Mouse (Mus musculus) lung, embryonic 14.5 days (tissue): ENCODE results near the gene Zgrf1. TPM values are rescaled to one million over a fixed set of nuclear protein-coding genes. Genes with fewer than 3 reads are reported as not detected.
A peak's percentile ranks its signal among the peaks of the same experiment; 100 is the strongest.

ENCODE experiments used
- ATAC-seq: fragments of 200-750 bp; cut with Nextera tagmentation; 2 replicates; pipeline ENCODE4 v1.8.0; 2017; ENCODE audit warnings: mild to moderate bottlenecking, moderate TSS enrichment, moderate library complexity; ENCODE audit not compliant: insufficient read depth
- DNase-seq: peaks from one replicate; pipeline ENCODE4 v3.0.0-alpha.2; 2015
- H3K27ac ChIP-seq: fragments of 300-500 bp; sonication (generic); 2 replicates; pipeline ENCODE4 v1.5.1; 2014; ENCODE audit warnings: low read depth, mild to moderate bottlenecking, moderate library complexity
- H3K27me3 ChIP-seq: fragments of 300-500 bp; sonication (generic); 2 replicates; pipeline ENCODE4 v1.6.1; 2014; ENCODE audit warnings: low read length, control low read depth; ENCODE audit not compliant: insufficient read depth
- H3K36me3 ChIP-seq: fragments of 300-500 bp; sonication (generic); 2 replicates; pipeline ENCODE4 v1.6.1; 2014; ENCODE audit warnings: control low read depth; ENCODE audit not compliant: insufficient read depth
- H3K4me1 ChIP-seq: fragments of 300-500 bp; sonication (generic); 2 replicates; pipeline ENCODE4 v1.6.1; 2014; ENCODE audit warnings: antibody characterized with exemption, control low read depth; ENCODE audit not compliant: insufficient read depth
- H3K4me2 ChIP-seq: fragments of 300-500 bp; sonication (generic); 2 replicates; pipeline ENCODE4 v1.6.1; 2014; ENCODE audit warnings: mild to moderate bottlenecking
- H3K4me3 ChIP-seq: fragments of 300-500 bp; sonication (generic); 2 replicates; pipeline ENCODE4 v1.5.1; 2014; ENCODE audit warnings: low read depth, low read length
- H3K9ac ChIP-seq: fragments of 300-500 bp; sonication (generic); 2 replicates; pipeline ENCODE4 v1.6.1; 2014
- H3K9me3 ChIP-seq: fragments of 300-500 bp; sonication (generic); 2 replicates; pipeline ENCODE4 v1.6.1; 2016; ENCODE audit warnings: low read depth, low read length, control low read depth
- CTCF ChIP-seq: IDR thresholded peaks from 2 replicates; pipeline ENCODE4 v1.5.1; 2016; ENCODE audit warnings: antibody characterized with exemption, low read depth
- WGBS: fragments of 180-500 bp; shearing (Covaris S2); extraction: QIAGEN DNeasy Blood & Tissue Kit; methylation state at CpG from one replicate; pipeline ENCODE4 v1.1.7; 2014; 5-methylcytosine and 5-hydroxymethylcytosine counted together
- polyA plus RNA-seq: library from polyadenylated mRNA; unstranded; fragments of >200 nt; fragmentation: Nextera tagmentation; extraction: Ambion mirVana; gene quantifications from 2 replicates; pipeline ENCODE4 v1.2.1, GENCODE M21; 2014

The Zgrf1 gene
- polyA plus RNA-seq, 1 experiment from 2014 or later = 14.0 TPM

- H3K9me3 ChIP-seq = no peaks in the 10 kb centered on the region
- no peak overlapping the region for H3K27ac ChIP-seq
- ATAC-seq = no peak
- H3K4me1 ChIP-seq = peaks cover 3% of the 10 kb centered on the region; the same call in 1 of the 2 replicates
- 6% methylated on average over 3 of the region's 3 CpGs for WGBS
- no peak overlapping the region for H3K4me3 ChIP-seq
- no peak overlapping the region for H3K9ac ChIP-seq
- no peak overlapping the region for H3K4me2 ChIP-seq
- peaks cover 62% of the 10 kb centered on the region for H3K27me3 ChIP-seq
- H3K36me3 ChIP-seq = no peaks in the 10 kb centered on the region
- DNase-seq = no peak
- no peak for TF ChIP-seq CTCF
Measured at GRCm38 (mm10) chr3:127626524-127626923, 73.2 kb downstream of the Zgrf1 start.

DNA sequence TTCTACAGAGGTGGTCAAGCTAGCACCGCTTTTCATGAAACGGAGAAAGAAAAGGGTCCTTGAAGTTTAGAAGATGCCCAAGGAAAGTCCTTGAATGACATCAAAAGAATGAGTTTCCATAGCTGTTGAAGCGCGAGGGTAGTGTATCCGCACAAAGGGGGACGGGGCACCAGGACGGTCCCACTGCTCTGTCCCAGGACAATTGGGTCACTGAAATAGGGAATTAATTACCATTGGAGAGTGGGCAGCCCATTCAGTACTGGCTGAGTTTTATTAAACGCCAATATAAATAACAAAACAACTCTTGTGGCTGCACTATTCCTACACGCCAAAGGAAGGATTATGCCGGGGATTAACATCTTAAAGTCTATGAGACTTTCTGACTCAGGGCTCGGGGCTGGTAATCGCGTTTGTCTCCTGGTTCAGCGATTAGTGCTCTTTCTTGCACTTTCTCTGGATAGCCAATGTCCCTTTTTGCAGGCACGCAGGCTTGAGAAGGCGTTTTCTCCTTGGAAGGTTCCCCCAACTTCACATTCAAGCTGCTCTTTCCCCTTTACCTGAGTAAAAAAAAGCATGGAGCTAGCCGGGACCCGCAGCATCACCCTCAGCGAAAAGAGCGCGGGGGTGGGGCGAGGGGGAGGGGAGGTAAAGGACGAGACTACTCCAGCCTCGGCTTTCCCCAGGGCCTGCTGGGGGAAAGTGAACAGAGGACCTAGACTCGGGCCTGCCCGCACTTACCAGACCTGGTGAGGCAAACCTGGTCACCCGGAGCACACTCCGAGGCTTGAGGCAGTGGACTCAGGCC lies 74.1 kb downstream of the Zgrf1 start:
- DNase-seq (no peak), ATAC-seq (no peak)
- Histone ChIP-seq H3K4me3 (no peak overlapping the region), H3K27me3 (peaks cover 70% of the 10 kb centered on the region), H3K9ac (no peak overlapping the region), H3K36me3 (no peaks in the 10 kb centered on the region), H3K4me2 (no peak overlapping the region), H3K27ac (no peak overlapping the region), H3K4me1 (peaks cover 3% of the 10 kb centered on the region), H3K9me3 (no peaks in the 10 kb centered on the region)
- TF ChIP-seq CTCF = no peak
- under 1% methylated on average over 28 of the region's 28 CpGs for WGBS

- H3K4me3 ChIP-seq = 0 out of 2 replicates have a peak overlapping the region, but pooled peaks have one; percentile 2
- H3K4me2 ChIP-seq = no peak overlapping the region
- H3K27me3 ChIP-seq = peaks cover 76% of the 10 kb centered on the region
- H3K36me3 ChIP-seq = no peaks in the 10 kb centered on the region
- H3K4me1 ChIP-seq = peaks cover 8% of the 10 kb centered on the region
- ATAC-seq (no peak), DNase-seq (no peak)
- TF ChIP-seq CTCF = peak; percentile 3; the same call in 1 of the 2 replicates
- H3K9ac ChIP-seq = no peak overlapping the region
- WGBS = under 1% methylated on average over 9 of the region's 9 CpGs
- no peaks in the 10 kb centered on the region for H3K9me3 ChIP-seq
- H3K27ac ChIP-seq = no peak overlapping the region
Measured at GRCm38 (mm10) chr3:127627956-127628310, 74.6 kb downstream of the Zgrf1 start.

- Histone ChIP-seq H3K4me3 (0 out of 2 replicates have a peak overlapping the region, but pooled peaks have one; percentile 2), H3K9ac (no peak overlapping the region), H3K27ac (no peak overlapping the region), H3K36me3 (no peaks in the 10 kb centered on the region), H3K4me2 (no peak overlapping the region), H3K27me3 (peaks cover 82% of the 10 kb centered on the region), H3K4me1 (peaks cover 8% of the 10 kb centered on the region), H3K9me3 (no peaks in the 10 kb centered on the region)
- no peak for ATAC-seq
- TF ChIP-seq CTCF = no peak
- DNase-seq = peak; percentile 43
- WGBS = 1% methylated on average over 37 of the region's 37 CpGs
Measured at GRCm38 (mm10) chr3:127628311-127629184, 75.3 kb downstream of the Zgrf1 start.

DNA sequence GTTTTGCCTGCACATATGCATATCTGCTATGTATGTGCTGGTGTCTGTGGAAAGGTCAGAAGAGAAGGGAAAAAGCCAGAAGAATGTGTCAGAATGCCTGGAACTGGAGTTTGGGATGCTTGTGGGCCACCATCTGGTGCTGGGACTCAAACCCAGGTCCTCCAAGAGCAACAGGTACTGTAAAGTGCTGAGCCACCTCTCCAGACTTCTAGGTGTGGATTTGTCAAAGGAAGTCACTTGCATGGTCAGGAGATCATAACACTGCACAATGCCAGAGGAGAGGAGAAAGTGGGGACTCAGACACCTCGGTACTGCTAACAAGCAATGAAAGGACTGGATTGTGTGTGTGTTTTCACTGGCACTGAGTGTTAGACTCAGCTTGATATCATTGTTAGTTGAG lies 76.9 kb downstream of the Zgrf1 start:
- Histone ChIP-seq H3K27ac (no peak overlapping the region), H3K4me3 (no peak overlapping the region), H3K4me2 (no peak overlapping the region), H3K9me3 (no peaks in the 10 kb centered on the region), H3K36me3 (no peaks in the 10 kb centered on the region), H3K27me3 (peaks cover 97% of the 10 kb centered on the region), H3K9ac (no peak overlapping the region), H3K4me1 (peaks cover 16% of the 10 kb centered on the region)
- 17% methylated on average over 1 of the region's 1 CpGs for WGBS
- no peak for ATAC-seq
- DNase-seq = no peak
- no peak for TF ChIP-seq CTCF

- peaks cover 95% of the 10 kb centered on the region for H3K27me3 ChIP-seq
- H3K36me3 ChIP-seq = no peaks in the 10 kb centered on the region
- H3K4me2 ChIP-seq = no peak overlapping the region
- ATAC-seq = no peak
- DNase-seq = no peak
- WGBS = 4% methylated on average over 17 of the region's 17 CpGs
- no peak overlapping the region for H3K27ac ChIP-seq
- TF ChIP-seq CTCF = no peak
- no peak overlapping the region for H3K9ac ChIP-seq
- H3K4me3 ChIP-seq = no peak overlapping the region
- H3K9me3 ChIP-seq = no peaks in the 10 kb centered on the region
- H3K4me1 ChIP-seq = peaks cover 13% of the 10 kb centered on the region
Measured at GRCm38 (mm10) chr3:127630735-127631372, 77.6 kb downstream of the Zgrf1 start.
